Mouse (Mus musculus) neural tube, embryonic 12.5 days (tissue): Measurements from ENCODE around the gene Nkx6-2. TPM values are rescaled to one million over a fixed set of nuclear protein-coding genes. Genes with fewer than 3 reads are reported as not detected.

Experiments
- ATAC-seq: fragments of 200-750 bp; cut with Nextera tagmentation; 2 replicates; pipeline ENCODE4 v1.8.0; 2017; ENCODE audit warnings: low read depth, mild to moderate bottlenecking, moderate TSS enrichment, moderate library complexity; ENCODE audit not compliant: low FRiP score
- H3K27ac ChIP-seq: fragments of 300-500 bp; sonication (generic); 2 replicates; pipeline ENCODE4 v1.5.1; 2016
- H3K27me3 ChIP-seq: fragments of 300-500 bp; sonication (generic); replicated peaks from 2 replicates; pipeline ENCODE4 v1.6.1; 2016; ENCODE audit warnings: mild to moderate bottlenecking
- H3K36me3 ChIP-seq: fragments of 300-500 bp; sonication (generic); 2 replicates; pipeline ENCODE4 v1.6.1; 2016; ENCODE audit warnings: mild to moderate bottlenecking
- H3K4me1 ChIP-seq: fragments of 300-500 bp; sonication (generic); 2 replicates; pipeline ENCODE4 v1.6.1; 2016
- H3K4me2 ChIP-seq: fragments of 300-500 bp; sonication (generic); replicated peaks from 2 replicates; pipeline ENCODE4 v1.6.1; 2016; ENCODE audit warnings: mild to moderate bottlenecking
- H3K4me3 ChIP-seq: fragments of 300-500 bp; sonication (generic); 2 replicates; pipeline ENCODE4 v1.5.1; 2016
- H3K9ac ChIP-seq: fragments of 300-500 bp; sonication (generic); 2 replicates; pipeline ENCODE4 v1.6.1; 2016; ENCODE audit warnings: mild to moderate bottlenecking
- H3K9me3 ChIP-seq: fragments of 300-500 bp; sonication (generic); 2 replicates; pipeline ENCODE4 v1.6.1; 2016; ENCODE audit warnings: mild to moderate bottlenecking
- WGBS: fragments of 180-500 bp; shearing (Covaris S2); methylation state at CpG from one replicate; pipeline ENCODE4 v1.1.7; 2016; 5-methylcytosine and 5-hydroxymethylcytosine counted together
- polyA plus RNA-seq: library from polyadenylated mRNA; unstranded; fragments of >200 nt; fragmentation: Nextera tagmentation; extraction: Ambion mirVana; gene quantifications from 2 replicates; pipeline ENCODE4 v1.2.1, GENCODE M21; 2016

Gene Nkx6-2
- polyA plus RNA-seq, 1 experiment from 2014 or later = 10.5 TPM

GRCm38 (mm10) chr7:139564161-139564560 is 18.4 kb downstream of the Nkx6-2 start:
- no peaks in the 10 kb centered on the region for H3K9me3 ChIP-seq
- no peak for ATAC-seq
- peaks cover 37% of the 10 kb centered on the region for H3K27me3 ChIP-seq

GRCm38 (mm10) chr7:139563425-139563824 is 19.2 kb downstream of the Nkx6-2 start:
- no peak overlapping the region for H3K4me2 ChIP-seq
- H3K9me3 ChIP-seq = no peaks in the 10 kb centered on the region
- H3K4me1 ChIP-seq = peaks cover 7% of the 10 kb centered on the region; the same call in 1 of the 2 replicates
- H3K4me3 ChIP-seq = no peak overlapping the region
- peaks cover 39% of the 10 kb centered on the region for H3K27me3 ChIP-seq
- no peaks in the 10 kb centered on the region for H3K36me3 ChIP-seq
- no peak overlapping the region for H3K9ac ChIP-seq
- no peak for ATAC-seq
- H3K27ac ChIP-seq = no peak overlapping the region
- 77% methylated on average over 4 of the region's 4 CpGs for WGBS

More at GRCm38 (mm10) chr7:139564161-139564560, 18.4 kb downstream of the Nkx6-2 start:
- Histone ChIP-seq H3K4me3 (no peak overlapping the region), H3K4me2 (no peak overlapping the region), H3K36me3 (no peaks in the 10 kb centered on the region), H3K9ac (no peak overlapping the region), H3K27ac (no peak overlapping the region), H3K4me1 (peaks cover 7% of the 10 kb centered on the region; the same call in 1 of the 2 replicates)
- WGBS = 96% methylated on average over 2 of the region's 2 CpGs

- no peak overlapping the region for H3K27ac ChIP-seq
- no peak for ATAC-seq
- WGBS = 91% methylated on average over 10 of the region's 10 CpGs
- no peak overlapping the region for H3K4me2 ChIP-seq
- H3K9ac ChIP-seq = no peak overlapping the region
- no peaks in the 10 kb centered on the region for H3K9me3 ChIP-seq
- peaks cover 52% of the 10 kb centered on the region for H3K27me3 ChIP-seq
- H3K4me3 ChIP-seq = no peak overlapping the region
- H3K4me1 ChIP-seq = no peaks in the 10 kb centered on the region; the same call in 1 of the 2 replicates
- no peaks in the 10 kb centered on the region for H3K36me3 ChIP-seq
Measured at GRCm38 (mm10) chr7:139559659-139560058, 22.9 kb downstream of the Nkx6-2 start.

- no peak overlapping the region for H3K27ac ChIP-seq
- WGBS = 24% methylated on average over 10 of the region's 10 CpGs
- H3K9ac ChIP-seq = no peak overlapping the region
- ATAC-seq = no peak
- H3K4me2 ChIP-seq = no peak overlapping the region
- no peak overlapping the region for H3K4me3 ChIP-seq
- peaks cover 68% of the 10 kb centered on the region for H3K27me3 ChIP-seq
- H3K9me3 ChIP-seq = no peaks in the 10 kb centered on the region
- no peaks in the 10 kb centered on the region; the same call in 1 of the 2 replicates for H3K4me1 ChIP-seq
- no peaks in the 10 kb centered on the region for H3K36me3 ChIP-seq
Measured at GRCm38 (mm10) chr7:139556746-139557526, 25.7 kb downstream of the Nkx6-2 start.

- H3K4me2 ChIP-seq = no peak overlapping the region
- H3K9ac ChIP-seq = no peak overlapping the region
- no peaks in the 10 kb centered on the region; the same call in 1 of the 2 replicates for H3K4me1 ChIP-seq
- H3K36me3 ChIP-seq = no peaks in the 10 kb centered on the region
- no peak; the same call in 1 of the 2 replicates for ATAC-seq
- peaks cover 74% of the 10 kb centered on the region for H3K27me3 ChIP-seq
- no peak overlapping the region for H3K27ac ChIP-seq
- H3K4me3 ChIP-seq = no peak overlapping the region
- H3K9me3 ChIP-seq = no peaks in the 10 kb centered on the region
- 35% methylated on average over 5 of the region's 5 CpGs for WGBS
Measured at GRCm38 (mm10) chr7:139556331-139556730, 26.3 kb downstream of the Nkx6-2 start.

GRCm38 (mm10) chr7:139551519-139551918 is 31.1 kb downstream of the Nkx6-2 start:
- Histone ChIP-seq H3K4me2 (no peak overlapping the region), H3K4me3 (no peak overlapping the region), H3K4me1 (no peaks in the 10 kb centered on the region), H3K36me3 (no peaks in the 10 kb centered on the region), H3K27ac (no peak overlapping the region), H3K27me3 (peaks cover 76% of the 10 kb centered on the region), H3K9ac (no peak overlapping the region), H3K9me3 (no peaks in the 10 kb centered on the region)
- WGBS = 73% methylated on average over 2 of the region's 2 CpGs
- ATAC-seq = no peak

GRCm38 (mm10) chr7:139550086-139550783 is 32.4 kb downstream of the Nkx6-2 start:
- no peaks in the 10 kb centered on the region for H3K9me3 ChIP-seq
- no peaks in the 10 kb centered on the region for H3K36me3 ChIP-seq
- no peak for ATAC-seq
- H3K27me3 ChIP-seq = peaks cover 86% of the 10 kb centered on the region
- no peak overlapping the region for H3K4me3 ChIP-seq
- 73% methylated on average over 3 of the region's 3 CpGs for WGBS
- H3K27ac ChIP-seq = no peak overlapping the region
- H3K9ac ChIP-seq = no peak overlapping the region
- peaks cover 9% of the 10 kb centered on the region for H3K4me1 ChIP-seq
- H3K4me2 ChIP-seq = no peak overlapping the region

- H3K9ac ChIP-seq = no peak overlapping the region
- no peak overlapping the region for H3K4me3 ChIP-seq
- no peaks in the 10 kb centered on the region for H3K9me3 ChIP-seq
- H3K27me3 ChIP-seq = peaks cover 86% of the 10 kb centered on the region
- WGBS = 89% methylated on average over 2 of the region's 2 CpGs
- no peak for ATAC-seq
- H3K27ac ChIP-seq = no peak overlapping the region
- no peak overlapping the region for H3K4me2 ChIP-seq
- H3K36me3 ChIP-seq = no peaks in the 10 kb centered on the region
- peaks cover 16% of the 10 kb centered on the region for H3K4me1 ChIP-seq
Measured at GRCm38 (mm10) chr7:139547325-139547724, 35.3 kb downstream of the Nkx6-2 start.

GRCm38 (mm10) chr7:139544706-139545625 is 37.6 kb downstream of the Nkx6-2 start:
- Histone ChIP-seq H3K4me3 (no peak overlapping the region), H3K36me3 (no peaks in the 10 kb centered on the region), H3K4me1 (peaks cover 16% of the 10 kb centered on the region), H3K9ac (no peak overlapping the region), H3K27me3 (peaks cover 86% of the 10 kb centered on the region), H3K4me2 (0 out of 2 replicates have a peak overlapping the region, but pooled peaks have one; percentile 18), H3K27ac (0 out of 2 replicates have a peak overlapping the region, but pooled peaks have one; percentile 32), H3K9me3 (no peaks in the 10 kb centered on the region)
- 41% methylated on average over 12 of the region's 12 CpGs for WGBS
- peak; percentile 91 for ATAC-seq

- H3K27ac ChIP-seq = no peak overlapping the region
- WGBS = 87% methylated on average over 6 of the region's 6 CpGs
- H3K9me3 ChIP-seq = no peaks in the 10 kb centered on the region
Measured at GRCm38 (mm10) chr7:139541422-139541821, 41.2 kb downstream of the Nkx6-2 start.

GRCm38 (mm10) chr7:139540601-139541000 is 42.0 kb downstream of the Nkx6-2 start:
- H3K9me3 ChIP-seq = no peaks in the 10 kb centered on the region
- no peak overlapping the region for H3K4me2 ChIP-seq
- no peak overlapping the region for H3K9ac ChIP-seq
- H3K4me1 ChIP-seq = peaks cover 11% of the 10 kb centered on the region
- H3K4me3 ChIP-seq = no peak overlapping the region
- peaks cover 87% of the 10 kb centered on the region for H3K27me3 ChIP-seq
- ATAC-seq = no peak
- H3K36me3 ChIP-seq = no peaks in the 10 kb centered on the region
- no peak overlapping the region for H3K27ac ChIP-seq
- 74% methylated on average over 1 of the region's 1 CpGs for WGBS

More at GRCm38 (mm10) chr7:139541422-139541821, 41.2 kb downstream of the Nkx6-2 start:
- Histone ChIP-seq H3K27me3 (peaks cover 87% of the 10 kb centered on the region), H3K9ac (no peak overlapping the region), H3K4me2 (no peak overlapping the region), H3K36me3 (no peaks in the 10 kb centered on the region), H3K4me3 (no peak overlapping the region), H3K4me1 (peaks cover 16% of the 10 kb centered on the region)
- ATAC-seq = no peak
